Mouse (Mus musculus) kidney, adult 2 months (tissue): ENCODE measurements around the gene 2810408A11Rik. TPM values are rescaled to one million over a fixed set of nuclear protein-coding genes. Genes with fewer than 3 reads are reported as not detected.

ENCODE experiments used
- DNase-seq: peaks from one replicate; pipeline ENCODE4 v3.0.0; 2021
- H3K27ac ChIP-seq: fragments of 200-500 bp; 2 replicates; pipeline ENCODE4 v1.5.1; 2012; ENCODE audit warnings: low read depth, low read length, control low read depth, inconsistent platforms; ENCODE audit not compliant: insufficient read depth
- H3K27me3 ChIP-seq: fragments of 200-500 bp; replicated peaks from 2 replicates; pipeline ENCODE4 v1.6.1; 2012; ENCODE audit warnings: mild to moderate bottlenecking, moderate library complexity, low read length, inconsistent platforms; ENCODE audit not compliant: control insufficient read depth, insufficient read depth
- H3K36me3 ChIP-seq: fragments of 200-500 bp; 2 replicates; pipeline ENCODE4 v1.6.1; 2012; ENCODE audit warnings: mild to moderate bottlenecking, moderate library complexity, low read length, inconsistent platforms; ENCODE audit not compliant: control insufficient read depth, insufficient read depth
- H3K4me1 ChIP-seq: fragments of 200-500 bp; 2 replicates; pipeline ENCODE4 v1.6.1; 2011; ENCODE audit warnings: low read length; ENCODE audit not compliant: control insufficient read depth, insufficient read depth
- H3K4me3 ChIP-seq: fragments of 200-500 bp; 2 replicates; pipeline ENCODE4 v1.5.1; 2011; ENCODE audit warnings: mild to moderate bottlenecking, low read depth, low read length, control low read depth; ENCODE audit not compliant: insufficient read depth
- CTCF ChIP-seq: fragments of 200-500 bp; conservative IDR thresholded peaks from 2 replicates; pipeline ENCODE4 v1.5.1; 2011; ENCODE audit warnings: low read depth, mild to moderate bottlenecking, control low read depth, low read length, moderate library complexity, mixed read lengths; ENCODE audit not compliant: insufficient read depth, insufficient read length
- POLR2A ChIP-seq: fragments of 200-500 bp; IDR thresholded peaks from one replicate; pipeline ENCODE4 v1.6.1; 2011; ENCODE audit warnings: low read depth, low read length, control low read depth
- WGBS: fragments of 180-500 bp; shearing (Covaris S2); methylation state at CpG from one replicate; pipeline ENCODE4 v1.1.7; 2018; 5-methylcytosine and 5-hydroxymethylcytosine counted together
- polyA plus RNA-seq: library from polyadenylated mRNA; depleted of rRNA; stranded (reverse); fragments of >200 nt; gene quantifications from 2 replicates; pipeline ENCODE4 v1.2.3, GENCODE M21; 2012

2810408A11Rik gene
- polyA plus RNA-seq, 1 experiment, result 0.99 TPM

GRCm38 (mm10) chr11:69884240-69884639 lies 16.5 kb downstream of the 2810408A11Rik start:
- Histone ChIP-seq H3K4me3 (peak overlapping the region; percentile 21; the same call in 1 of the 2 replicates), H3K36me3 (no peaks in the 10 kb centered on the region), H3K27me3 (no peaks in the 10 kb centered on the region), H3K4me1 (peaks cover 11% of the 10 kb centered on the region; the same call in 1 of the 2 replicates), H3K27ac (peak overlapping the region; percentile 48)
- peak; percentile 62 for DNase-seq
- TF ChIP-seq POLR2A (no peak), CTCF (no peak)
- WGBS, result 39% methylated on average over 9 of the region's 9 CpGs

- WGBS, result 84% methylated on average over 8 of the region's 8 CpGs
- Histone ChIP-seq H3K4me3 (no peak overlapping the region), H3K27me3 (no peaks in the 10 kb centered on the region), H3K4me1 (peaks cover 12% of the 10 kb centered on the region; the same call in 1 of the 2 replicates), H3K27ac (peak overlapping the region; percentile 48; the same call in 1 of the 2 replicates), H3K36me3 (no peaks in the 10 kb centered on the region)
- TF ChIP-seq POLR2A (no peak), CTCF (no peak)
- no peak for DNase-seq
Measured at GRCm38 (mm10) chr11:69883527-69884151, 17.1 kb downstream of the 2810408A11Rik start.

- Histone ChIP-seq H3K4me1 (peaks cover 14% of the 10 kb centered on the region; the same call in 1 of the 2 replicates), H3K27ac (no peak overlapping the region), H3K4me3 (no peak overlapping the region), H3K27me3 (no peaks in the 10 kb centered on the region), H3K36me3 (no peaks in the 10 kb centered on the region)
- WGBS, result 73% methylated on average over 4 of the region's 4 CpGs
- peak; percentile 48 for DNase-seq
- peak; percentile 50 for TF ChIP-seq CTCF
- no peak for TF ChIP-seq POLR2A
Measured at GRCm38 (mm10) chr11:69883066-69883465, 17.7 kb downstream of the 2810408A11Rik start.

- TF ChIP-seq CTCF (no peak), POLR2A (no peak)
- Histone ChIP-seq H3K4me1 (peaks cover 14% of the 10 kb centered on the region; the same call in 1 of the 2 replicates), H3K27me3 (no peaks in the 10 kb centered on the region), H3K27ac (peak overlapping the region; percentile 91), H3K36me3 (no peaks in the 10 kb centered on the region), H3K4me3 (peak overlapping the region; percentile 73)
- WGBS, result 59% methylated on average over 21 of the region's 21 CpGs
- no peak for DNase-seq
Measured at GRCm38 (mm10) chr11:69881787-69882670, 18.8 kb downstream of the 2810408A11Rik start.

DNA sequence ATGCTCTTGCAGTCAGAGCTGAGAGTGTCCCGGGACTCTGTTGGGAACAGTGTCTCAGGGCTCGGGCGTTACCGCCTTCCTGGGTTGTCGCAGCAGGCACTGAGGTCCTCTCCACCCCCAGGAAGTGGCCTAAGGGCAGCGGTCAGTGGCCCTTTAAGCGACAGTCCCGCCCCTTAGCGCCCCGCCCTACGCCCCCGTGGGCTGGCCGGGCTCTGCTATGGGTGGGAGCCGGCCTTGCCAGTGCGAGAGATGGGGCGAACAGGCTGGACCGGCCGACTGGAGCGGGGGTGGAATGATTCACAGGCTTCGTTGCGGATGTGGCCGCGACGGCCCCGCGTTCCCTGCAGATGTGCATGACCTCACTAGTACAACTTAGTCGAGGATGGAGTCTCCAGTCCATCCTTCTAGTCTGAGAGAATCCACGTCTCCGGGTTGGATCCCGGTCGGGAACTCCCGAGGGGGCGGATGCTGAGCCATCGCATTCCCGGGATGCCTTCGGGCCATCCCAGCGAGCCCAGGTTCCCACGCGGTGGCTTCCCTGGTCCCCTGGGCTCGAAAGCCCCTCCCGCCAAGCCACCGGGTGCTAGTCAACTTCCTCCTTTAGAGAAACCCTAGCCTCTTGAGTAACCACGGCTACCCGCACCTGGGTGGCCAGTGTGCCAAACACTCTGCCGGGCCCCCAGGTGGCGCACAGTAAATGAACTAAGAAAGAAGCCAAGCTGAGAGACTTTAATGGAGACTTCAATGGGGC lies 19.8 kb downstream of the 2810408A11Rik start, which contains the start of gene Kctd11:
Kctd11 (minus strand) TSS at position 554 of the 751 bp plus-strand sequence.
- peak; percentile 96 for DNase-seq
- Histone ChIP-seq H3K4me3 (peak within 1 kb of the TSS; percentile 73), H3K4me1 (peaks cover 14% of the 10 kb centered on the region; the same call in 1 of the 2 replicates), H3K36me3 (no peaks in the 10 kb centered on the region), H3K27me3 (no peaks in the 10 kb centered on the region), H3K27ac (peak within 1 kb of the TSS; percentile 92)
- peak; percentile 29; the same call in 1 of the 2 replicates for TF ChIP-seq CTCF
- TF ChIP-seq POLR2A, result peak; percentile 56
- WGBS, result under 1% methylated on average over 46 of the region's 46 CpGs

DNA sequence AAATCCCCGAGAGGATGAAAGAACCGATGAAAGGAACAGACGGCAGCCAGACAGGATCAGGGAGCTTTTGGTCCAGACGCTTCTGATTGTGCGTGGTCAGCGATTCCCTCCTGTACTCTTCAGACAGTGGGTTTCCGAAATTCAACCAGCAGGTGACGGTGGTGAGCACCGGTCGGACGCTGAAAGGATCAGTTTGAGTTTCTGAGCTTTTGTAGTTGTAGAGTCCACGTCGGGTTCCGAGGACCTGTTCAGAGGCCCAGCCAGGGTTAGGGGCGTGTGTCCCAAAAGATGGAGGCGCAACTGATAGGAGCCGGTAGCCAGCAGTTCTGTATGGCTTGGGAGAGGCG lies 20.3 kb downstream of the 2810408A11Rik start:
- TF ChIP-seq CTCF (peak; percentile 78), POLR2A (no peak)
- no peaks in the 10 kb centered on the region for H3K27me3 ChIP-seq
- H3K27ac ChIP-seq, result peak overlapping the region; percentile 92
- peaks cover 14% of the 10 kb centered on the region; the same call in 1 of the 2 replicates for H3K4me1 ChIP-seq
- WGBS, result under 1% methylated on average over 18 of the region's 18 CpGs
- peak overlapping the region; percentile 73 for H3K4me3 ChIP-seq
- peak; percentile 89 for DNase-seq
- H3K36me3 ChIP-seq, result no peaks in the 10 kb centered on the region
